Mouse (Mus musculus) cerebellum, adult 2 months (tissue): ENCODE data around the gene Apom.

Source experiments
- CTCF ChIP-seq: fragments of 200-500 bp; IDR thresholded peaks from 2 replicates; pipeline ENCODE4 v1.5.1; 2011; ENCODE audit warnings: low read depth, mild to moderate bottlenecking, control low read depth, low read length, moderate library complexity, borderline replicate concordance; ENCODE audit not compliant: insufficient read depth
- POLR2A ChIP-seq: fragments of 200-500 bp; IDR thresholded peaks from 2 replicates; pipeline ENCODE4 v1.6.1; 2011; ENCODE audit warnings: low read length, control low read depth, borderline replicate concordance; ENCODE audit not compliant: insufficient read depth

DNA sequence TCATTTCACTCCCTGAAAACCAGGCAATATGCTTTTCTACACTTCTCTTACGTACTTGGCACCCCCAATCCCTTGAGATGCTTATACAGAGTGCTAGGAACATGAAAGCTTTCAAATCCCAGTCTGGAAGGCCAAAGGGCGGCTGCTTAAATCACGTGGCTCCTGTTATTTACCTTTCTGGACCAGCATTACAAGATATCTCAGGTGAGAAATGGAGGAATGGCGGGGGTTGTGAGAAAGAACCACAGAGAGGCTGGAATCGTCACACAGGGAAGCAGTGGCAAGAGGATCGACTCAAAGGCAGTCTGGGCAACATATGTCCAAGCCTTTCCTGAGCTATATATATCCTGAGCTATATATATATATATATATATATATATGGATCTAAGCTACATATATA, 6.3 kb downstream of the Apom start:
- TF ChIP-seq CTCF (no peak), POLR2A (no peak)
